Mouse (Mus musculus) adrenal gland, postnatal 10 days (tissue): Measurements from ENCODE around the gene Krtap4-8. TPM values are rescaled to one million over a fixed set of nuclear protein-coding genes. Genes with fewer than 3 reads are reported as not detected.
"Not testable (repeated sequence)": the region's sequence is repeated elsewhere in the genome, so short reads cannot be mapped to it uniquely, and the experiment has no call there.

Experiments
- DNase-seq: peaks from one replicate; pipeline ENCODE4 v3.0.0; 2021; ENCODE audit warnings: mixed read lengths
- long read RNA-seq, 2 experiments: library from polyadenylated mRNA; stranded (forward); transcript quantifications; one replicate each; pipeline ENCODE4 v2.0.0; 2021
- total RNA-seq, 2 experiments: library from RNA; stranded (reverse); gene quantifications; 2 replicates each; pipeline ENCODE4 v1.2.3; 2021

The Krtap4-8 gene
- total RNA-seq = not detected
- long read RNA-seq, experiment 1 = 0 reads
- long read RNA-seq, experiment 2 = 0 reads

GRCm38 (mm10) chr11:99780604-99781003 is at the start of gene Krtap4-8:
Gene Krtap4-8 (minus strand): TSS chr11:99780704.
- no peak for DNase-seq

DNA sequence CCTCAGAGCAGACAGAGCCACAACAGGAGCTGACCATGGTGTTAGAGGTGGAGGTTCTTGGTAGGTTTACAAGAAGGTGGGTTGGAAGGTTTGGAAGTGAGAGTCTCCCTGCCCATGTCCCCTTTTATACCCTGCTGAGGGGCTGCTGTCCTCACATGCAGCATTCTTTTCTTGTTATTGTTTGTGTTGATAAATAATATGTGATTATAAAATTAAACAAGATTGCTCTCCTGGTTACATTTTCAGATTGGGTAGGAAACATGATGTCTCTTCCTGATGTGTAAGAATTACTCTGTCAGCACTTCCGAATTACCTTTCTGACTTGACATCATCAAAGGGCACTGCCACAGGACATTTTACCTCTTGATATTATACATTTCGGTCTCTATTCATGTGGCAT is 35.1 kb upstream of the Krtap4-8 start, which contains the start of gene Gm11564:
Gene Gm11564, minus strand, starts transcription at position 101 of the 400 bp plus-strand sequence.
- DNase-seq = not testable (repeated sequence)

DNA sequence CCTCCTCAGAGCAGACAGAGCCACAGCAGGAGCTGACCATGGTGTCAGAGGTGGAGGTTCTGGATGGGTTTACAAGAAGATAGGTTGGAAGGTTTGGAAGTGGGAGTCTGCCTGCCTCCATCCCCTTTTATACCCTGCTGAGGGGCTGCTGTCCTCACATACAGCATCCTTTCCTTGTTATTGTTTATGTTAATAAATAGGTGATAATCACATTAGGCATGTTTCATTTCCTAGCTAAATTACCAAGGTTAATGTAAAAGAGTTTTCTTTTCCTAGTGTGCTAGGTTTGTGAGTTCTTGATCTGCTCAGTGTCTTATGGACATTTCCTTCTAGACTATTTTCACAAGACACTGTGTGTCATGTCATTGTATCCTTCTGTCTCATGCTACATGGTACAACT is 29.3 kb upstream of the Krtap4-8 start, which contains the start of gene Krtap4-13:
Gene Krtap4-13, minus strand, starts transcription at position 101 of the 400 bp plus-strand sequence.
- not testable (repeated sequence) for DNase-seq

DNA sequence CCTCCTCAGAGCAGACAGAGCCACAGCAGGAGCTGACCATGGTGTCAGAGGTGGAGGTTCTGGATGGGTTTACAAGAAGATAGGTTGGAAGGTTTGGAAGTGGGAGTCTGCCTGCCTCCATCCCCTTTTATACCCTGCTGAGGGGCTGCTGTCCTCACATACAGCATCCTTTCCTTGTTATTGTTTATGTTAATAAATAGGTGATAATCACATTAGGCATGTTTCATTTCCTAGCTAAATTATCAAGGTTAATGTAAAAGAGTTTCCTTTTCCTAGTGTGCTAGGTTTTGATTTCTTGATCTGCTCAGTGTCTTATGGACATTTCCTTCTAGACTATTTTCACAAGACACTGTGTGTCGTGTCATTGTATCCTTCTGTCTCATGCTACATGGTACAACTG is 23.8 kb upstream of the Krtap4-8 start, which contains the start of gene Gm11554:
Gene Gm11554, minus strand, starts transcription at position 101 of the 400 bp plus-strand sequence.
- not testable (repeated sequence) for DNase-seq

GRCm38 (mm10) chr11:99798832-99799231 is 18.3 kb upstream of the Krtap4-8 start, which contains the start of gene Gm11569:
Gene Gm11569 (minus strand): TSS chr11:99798932.
- DNase-seq = not testable (repeated sequence)

DNA sequence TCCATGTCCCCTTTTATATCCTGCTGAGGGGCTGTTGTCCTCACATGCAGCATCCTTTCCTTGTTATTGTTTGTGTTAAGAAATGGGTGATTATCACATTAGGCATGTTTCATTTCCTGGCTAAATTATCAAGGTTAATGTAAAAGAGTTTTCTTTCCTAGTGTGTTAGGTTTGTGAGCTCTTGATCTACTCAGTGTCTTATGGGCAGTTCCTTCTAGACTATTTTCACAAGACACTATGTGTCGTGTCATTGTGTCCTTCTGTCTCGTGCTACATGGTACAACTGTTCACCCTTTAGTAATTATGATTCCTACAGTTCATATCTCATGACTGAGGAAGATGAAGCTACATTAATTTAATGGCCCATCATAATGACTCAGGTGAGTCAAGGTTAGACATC is 12.9 kb upstream of the Krtap4-8 start, which contains the start of gene Gm11596:
Gene Gm11596, minus strand, starts transcription at position 101 of the 400 bp plus-strand sequence.
- DNase-seq = no peak

DNA sequence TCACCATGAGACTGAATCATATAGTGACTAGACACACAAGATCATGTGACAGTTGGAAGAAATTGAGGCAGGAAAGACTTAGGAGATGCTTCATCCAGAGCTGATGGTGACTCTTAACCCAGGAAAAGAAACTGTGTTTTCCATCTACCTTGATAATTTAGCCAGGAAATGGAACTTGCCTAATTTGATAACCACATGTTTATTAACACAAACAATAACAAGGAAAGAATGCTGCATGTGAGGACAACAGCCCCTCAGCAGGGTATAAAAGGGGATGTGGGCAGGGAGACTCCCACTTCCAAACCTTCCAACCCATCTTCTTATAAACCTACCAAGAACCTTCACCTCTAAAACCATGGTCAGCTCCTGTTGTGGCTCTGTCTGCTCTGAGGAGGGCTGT is 4.4 kb upstream of the Krtap4-8 start, which contains the start of gene Krtap4-9:
Gene Krtap4-9, plus strand, starts transcription at position 301 of the 400 bp plus-strand sequence.
- not testable (repeated sequence) for DNase-seq

GRCm38 (mm10) chr11:99778401-99778800 is 2.1 kb downstream of the Krtap4-8 start:
- no peak for DNase-seq

GRCm38 (mm10) chr11:99772813-99773212 is 7.7 kb downstream of the Krtap4-8 start, which contains the start of gene Gm11595:
Gene Gm11595 (minus strand): TSS chr11:99772913.
- not testable (repeated sequence) for DNase-seq

DNA sequence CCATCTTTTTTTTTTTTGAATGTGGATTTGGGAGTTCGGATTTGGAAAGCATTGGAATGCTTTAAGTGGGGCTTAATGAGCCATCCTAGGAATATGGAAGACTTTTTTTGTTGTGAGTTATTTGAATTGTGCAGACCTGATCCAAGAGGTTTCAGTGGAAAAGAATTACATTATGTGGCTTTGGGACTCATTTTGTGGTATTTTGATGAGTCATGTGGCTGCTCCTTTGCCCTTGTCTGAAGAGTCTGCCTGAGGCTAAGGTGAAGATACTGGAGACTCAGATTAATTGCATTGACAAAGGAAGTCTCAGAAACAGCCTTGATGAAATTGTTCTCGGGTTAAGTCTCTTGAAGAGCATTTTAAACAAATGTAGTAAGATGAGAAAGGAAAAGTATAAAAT is 12.1 kb downstream of the Krtap4-8 start:
- no peak for DNase-seq

- no peak for DNase-seq
Measured at GRCm38 (mm10) chr11:99758877-99759276, 21.6 kb downstream of the Krtap4-8 start.

DNA sequence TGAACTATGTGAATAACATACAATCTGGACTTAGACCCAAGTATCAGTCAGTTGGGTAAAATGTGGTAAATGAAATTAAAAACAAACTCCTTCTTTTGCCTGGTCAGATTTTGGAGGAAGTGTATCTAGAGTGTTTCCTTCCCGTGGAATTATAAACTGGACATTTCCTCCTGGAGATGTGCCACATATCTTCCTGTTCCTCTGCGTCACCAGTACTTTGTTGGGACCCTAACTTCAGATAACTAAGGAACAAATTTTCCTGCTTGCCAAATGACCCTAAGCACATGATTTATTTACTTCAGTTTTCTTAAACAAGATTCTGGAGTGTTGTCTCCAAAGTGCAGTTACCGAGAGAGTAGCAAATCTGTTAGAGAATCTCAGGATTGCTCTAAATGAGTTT is 36.5 kb downstream of the Krtap4-8 start:
- DNase-seq = no peak

DNA sequence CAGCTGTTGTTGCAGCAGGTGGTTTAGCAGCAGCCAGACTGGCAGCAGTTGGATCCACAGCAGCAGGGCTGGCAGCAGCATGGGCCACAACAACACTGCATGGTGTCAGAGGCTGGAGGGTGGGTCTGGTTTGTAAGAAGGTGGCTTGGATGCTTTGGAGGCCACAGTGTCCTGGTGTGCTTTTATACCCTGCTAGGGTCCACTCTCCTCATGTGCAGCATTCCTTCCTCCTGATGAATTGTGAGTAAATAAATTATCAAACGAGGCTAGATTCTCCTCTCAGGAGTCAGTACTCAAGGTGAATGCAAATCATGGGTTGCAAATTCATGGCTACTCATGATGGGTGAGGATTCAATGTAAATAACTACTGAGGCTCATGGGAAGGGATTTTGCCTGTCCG is 46.3 kb downstream of the Krtap4-8 start, which contains the start of gene Gm14180:
Gene Gm14180, minus strand, starts transcription at position 101 of the 400 bp plus-strand sequence.
- DNase-seq = no peak

Other genes with a start within 250 kb of the Krtap4-8 start
- gene Krt40, start 237.5 kb downstream of the Krtap4-8 start, total RNA-seq = not detected
- gene Krtap3-3, start 229.8 kb downstream of the Krtap4-8 start, total RNA-seq = not detected
- gene Krtap3-2, start 223.9 kb downstream of the Krtap4-8 start, total RNA-seq = not detected
- not detected for gene Gm11939, start 221.2 kb downstream of the Krtap4-8 start, total RNA-seq
- gene Krtap3-1, start 214.1 kb downstream of the Krtap4-8 start, total RNA-seq = not detected
- gene Krtap1-5, start 199.7 kb downstream of the Krtap4-8 start, total RNA-seq = not detected
- gene Krtap1-4, start 197.1 kb downstream of the Krtap4-8 start, total RNA-seq = not detected
- not detected for gene Krtap1-3, start 189.4 kb downstream of the Krtap4-8 start, total RNA-seq
- not detected for gene Krtap9-3, start 182.6 kb downstream of the Krtap4-8 start, total RNA-seq
- gene Gm11938, start 177.4 kb downstream of the Krtap4-8 start, total RNA-seq = not detected
- not detected for gene Gm11937, start 170.5 kb downstream of the Krtap4-8 start, total RNA-seq
- not detected for gene Krtap2-4, start 165.9 kb downstream of the Krtap4-8 start, total RNA-seq
- not detected for gene Gm11562, start 160.3 kb downstream of the Krtap4-8 start, total RNA-seq
- gene Krtap4-1, start 152.5 kb downstream of the Krtap4-8 start, total RNA-seq = not detected
- gene Krtap4-2, start 145.6 kb downstream of the Krtap4-8 start, total RNA-seq = not detected
- not detected for gene Krtap4-7, start 136.6 kb downstream of the Krtap4-8 start, total RNA-seq
- not detected for gene Gm11555, start 130.5 kb downstream of the Krtap4-8 start, total RNA-seq
- gene Gm11563, start 121.7 kb downstream of the Krtap4-8 start, total RNA-seq = not detected
- gene Krtap4-6, start 114.7 kb downstream of the Krtap4-8 start, total RNA-seq = not detected
- gene Gm14190, start 90.0 kb downstream of the Krtap4-8 start, total RNA-seq = not detected
- not detected for gene Gm14180, start 46.4 kb downstream of the Krtap4-8 start, total RNA-seq
- not detected for gene Gm11595, start 7.8 kb downstream of the Krtap4-8 start, total RNA-seq
- gene Krtap4-9, start 4.5 kb upstream of the Krtap4-8 start, total RNA-seq = not detected
- gene Gm11596, start 12.8 kb upstream of the Krtap4-8 start, total RNA-seq = not detected
- not detected for gene Gm11569, start 18.2 kb upstream of the Krtap4-8 start, total RNA-seq
- gene Gm11554, start 23.7 kb upstream of the Krtap4-8 start, total RNA-seq = not detected
- gene Krtap4-13, start 29.2 kb upstream of the Krtap4-8 start, total RNA-seq = not detected
- not detected for gene Gm11564, start 35.0 kb upstream of the Krtap4-8 start, total RNA-seq
- gene 2300003K06Rik, start 57.4 kb upstream of the Krtap4-8 start, total RNA-seq = not detected
- gene Krtap4-16, start 70.9 kb upstream of the Krtap4-8 start, total RNA-seq = not detected
- not detected for gene Gm11568, start 77.2 kb upstream of the Krtap4-8 start, total RNA-seq
- not detected for gene Gm11559, start 83.8 kb upstream of the Krtap4-8 start, total RNA-seq
- not detected for gene Krtap9-1, start 92.7 kb upstream of the Krtap4-8 start, total RNA-seq
- not detected for gene Gm11567, start 98.5 kb upstream of the Krtap4-8 start, total RNA-seq
- gene Krtap31-1, start 127.2 kb upstream of the Krtap4-8 start, total RNA-seq = not detected
- gene Gm11565, start 134.0 kb upstream of the Krtap4-8 start, total RNA-seq = not detected
- not detected for gene Krtap31-2, start 155.6 kb upstream of the Krtap4-8 start, total RNA-seq
- not detected for gene Krtap9-5, start 167.8 kb upstream of the Krtap4-8 start, total RNA-seq
- not detected for gene Krtap29-1, start 198.3 kb upstream of the Krtap4-8 start, total RNA-seq
- not detected for gene Krtap16-1, start 205.9 kb upstream of the Krtap4-8 start, total RNA-seq
- not detected for gene Krtap17-1, start 213.3 kb upstream of the Krtap4-8 start, total RNA-seq
- gene Krt33a, start 235.5 kb upstream of the Krtap4-8 start, total RNA-seq = not detected
- not detected for gene Krt33b, start 249.2 kb upstream of the Krtap4-8 start, total RNA-seq